Mouse (Mus musculus): ENCODE data around the gene Sh3bp1. TPM values are rescaled to one million over a fixed set of nuclear protein-coding genes. Genes with fewer than 3 reads are reported as not detected.

Gene Sh3bp1
- 17.2 and 36.7 TPM in 2 replicates for polyA plus RNA-seq (2012; rRNA removed)

GRCm38 (mm10) chr15:78899740-78900584, at the start of gene Sh3bp1:
Sh3bp1 (plus strand) TSS chr15:78899768.

GRCm38 (mm10) chr15:78855303-78855965, 44.1 kb upstream of the Sh3bp1 start, which contains the start of gene Lgals2:
Lgals2 (minus strand) TSS chr15:78855529.

GRCm38 (mm10) chr15:78876991-78877809, 22.4 kb upstream of the Sh3bp1 start, which contains the start of gene Gga1:
Gga1 (plus strand) TSS chr15:78877190.

GRCm38 (mm10) chr15:78899409-78899739, 194 bp upstream of the Sh3bp1 start, which contains the start of gene Gm49510:
Gm49510 (plus strand) TSS chr15:78899667.

GRCm38 (mm10) chr15:78913632-78914090, 14.1 kb downstream of the Sh3bp1 start, which contains the start of gene Pdxp:
Pdxp (plus strand) TSS chr15:78913919.

GRCm38 (mm10) chr15:78926021-78926919, 26.7 kb downstream of the Sh3bp1 start, which contains the start of gene Lgals1:
Lgals1 (plus strand) TSS chr15:78926725.

GRCm38 (mm10) chr15:78934784-78935320, 35.3 kb downstream of the Sh3bp1 start, which contains the start of gene Nol12:
Nol12 (plus strand) TSS chr15:78934933.

GRCm38 (mm10) chr15:78947657-78948056, 48.1 kb downstream of the Sh3bp1 start, which contains the start of gene Triobp:
Triobp (plus strand) TSS chr15:78947724.

Other genes with a start within 250 kb of the Sh3bp1 start
- 0.57 and 0.95 TPM in 2 replicates for gene Elfn2, start 181.0 kb upstream of the Sh3bp1 start, polyA plus RNA-seq (2012; rRNA removed)
- gene Mfng, start 126.3 kb upstream of the Sh3bp1 start, polyA plus RNA-seq (2012; rRNA removed) = 54.4 and 79.1 TPM in 2 replicates
- gene Card10, start 96.7 kb upstream of the Sh3bp1 start, polyA plus RNA-seq (2012; rRNA removed) = 3.7 and 4.6 TPM in 2 replicates
- 8.0 and 14.8 TPM in 2 replicates for gene Cdc42ep1, start 57.1 kb upstream of the Sh3bp1 start, polyA plus RNA-seq (2012; rRNA removed)
- 0.93 and 1.00 TPM in 2 replicates for gene Lgals2, start 44.2 kb upstream of the Sh3bp1 start, polyA plus RNA-seq (2012; rRNA removed)
- gene Gga1, start 22.6 kb upstream of the Sh3bp1 start, polyA plus RNA-seq (2012; rRNA removed) = 47.5 and 50.7 TPM in 2 replicates
- gene Gm49510, start 101 bp upstream of the Sh3bp1 start, polyA plus RNA-seq (2012; rRNA removed) = 0.06 TPM in 2 replicates
- gene Pdxp, start 14.2 kb downstream of the Sh3bp1 start, polyA plus RNA-seq (2012; rRNA removed) = 36.2 and 38.7 TPM in 2 replicates
- 294 and 553 TPM in 2 replicates for gene Lgals1, start 27.0 kb downstream of the Sh3bp1 start, polyA plus RNA-seq (2012; rRNA removed)
- 36.5 and 40.1 TPM in 2 replicates for gene Nol12, start 35.2 kb downstream of the Sh3bp1 start, polyA plus RNA-seq (2012; rRNA removed)
- gene Triobp, start 48.0 kb downstream of the Sh3bp1 start, polyA plus RNA-seq (2012; rRNA removed) = 51.7 and 58.0 TPM in 2 replicates
- 366 and 397 TPM in 2 replicates for gene H1f0, start 128.7 kb downstream of the Sh3bp1 start, polyA plus RNA-seq (2012; rRNA removed)
- 0.18 and 0.24 TPM in 2 replicates for gene Galr3, start 142.1 kb downstream of the Sh3bp1 start, polyA plus RNA-seq (2012; rRNA removed)
- gene Ankrd54, start 163.1 kb downstream of the Sh3bp1 start, polyA plus RNA-seq (2012; rRNA removed) = 39.7 and 53.6 TPM in 2 replicates
- gene Eif3l, start 175.4 kb downstream of the Sh3bp1 start, polyA plus RNA-seq (2012; rRNA removed) = 143 and 242 TPM in 2 replicates
- gene Micall1, start 209.1 kb downstream of the Sh3bp1 start, polyA plus RNA-seq (2012; rRNA removed) = 18.6 and 19.1 TPM in 2 replicates
- gene Polr2f, start 241.2 kb downstream of the Sh3bp1 start, polyA plus RNA-seq (2012; rRNA removed) = 211 and 410 TPM in 2 replicates
- 7.1 and 8.2 TPM in 2 replicates for gene 1700088E04Rik, start 241.5 kb downstream of the Sh3bp1 start, polyA plus RNA-seq (2012; rRNA removed)

Data from central nervous system, embryonic 11.5 days (tissue).